Mouse (Mus musculus) CD8-positive naive resting alpha-beta T cell, adult 57 days (primary cell): ENCODE results near the gene Slc25a26. TPM values are rescaled to one million over a fixed set of nuclear protein-coding genes. Genes with fewer than 3 reads are reported as not detected.

Experiments used
- total RNA-seq: library from RNA; stranded (reverse); gene quantifications from one replicate; pipeline ENCODE4 v1.2.4, GENCODE M21; 2023

The Slc25a26 gene
- 20.8 TPM for total RNA-seq

GRCm38 (mm10) chr6:94499897-94500623 lies at the start of gene Slc25a26:
Slc25a26 (plus strand) TSS chr6:94500331.

Other genes with a start within 250 kb of the Slc25a26 start
- gene Magi1, start 216.4 kb upstream of the Slc25a26 start, total RNA-seq: 0.40 TPM
- gene Lrig1, start 199.8 kb downstream of the Slc25a26 start, total RNA-seq: 23.9 TPM